Mouse (Mus musculus): Measurements from ENCODE around the gene Shkbp1. TPM values are rescaled to one million over a fixed set of nuclear protein-coding genes. Genes with fewer than 3 reads are reported as not detected.

Shkbp1 gene
- polyA plus RNA-seq, 1 experiment from 2014 or later, result 39.8 TPM

DNA sequence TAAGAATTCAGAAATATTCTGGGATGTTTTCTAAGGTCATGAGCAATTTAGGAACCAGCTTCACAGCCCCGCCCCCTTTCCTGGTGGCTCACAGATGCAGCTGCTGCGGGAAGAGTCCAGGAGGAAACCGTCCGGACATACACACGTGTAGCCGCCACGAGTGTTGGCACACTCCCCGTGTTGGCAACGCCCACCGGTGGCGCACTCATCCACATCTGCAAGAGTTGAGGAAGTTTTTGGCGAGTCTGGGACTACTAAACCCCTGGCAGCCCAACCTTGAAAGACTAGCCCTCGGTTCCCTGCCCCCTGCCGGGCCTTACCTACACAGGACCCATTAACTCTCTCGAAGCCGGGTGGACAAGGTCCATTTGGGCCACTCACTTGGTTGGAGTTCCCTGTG, 27.2 kb downstream of the Shkbp1 start:
- DNase-seq (ENCODE audit: low spot score) (no peak), ATAC-seq (replicated peaks; ENCODE audit: low FRiP score, low TSS enrichment, low read depth) (no peak)
- Histone ChIP-seq H3K4me1 (replicated peaks; ENCODE audit: control insufficient read depth, insufficient read depth, low read length) (peaks cover 18% of the 10 kb centered on the region), H3K27ac (ENCODE audit: low read depth) (no peak overlapping the region; the same call in 1 of the 2 replicates), H3K27me3 (replicated peaks; ENCODE audit: control insufficient read depth, insufficient read depth, low read length) (peaks cover 44% of the 10 kb centered on the region), H3K36me3 (ENCODE audit: control insufficient read depth, insufficient read depth, low read length) (peaks cover 23% of the 10 kb centered on the region; the same call in 1 of the 2 replicates), H3K9ac (ENCODE audit: low read length) (no peak overlapping the region), H3K9me3 (ENCODE audit: control insufficient read depth, low read length) (no peaks in the 10 kb centered on the region), H3K4me2 (ENCODE audit: low read length) (no peak overlapping the region), H3K4me3 (ENCODE audit: low read depth, low read length) (no peak overlapping the region)
- 44% methylated on average over 16 of the region's 16 CpGs for WGBS

DNA sequence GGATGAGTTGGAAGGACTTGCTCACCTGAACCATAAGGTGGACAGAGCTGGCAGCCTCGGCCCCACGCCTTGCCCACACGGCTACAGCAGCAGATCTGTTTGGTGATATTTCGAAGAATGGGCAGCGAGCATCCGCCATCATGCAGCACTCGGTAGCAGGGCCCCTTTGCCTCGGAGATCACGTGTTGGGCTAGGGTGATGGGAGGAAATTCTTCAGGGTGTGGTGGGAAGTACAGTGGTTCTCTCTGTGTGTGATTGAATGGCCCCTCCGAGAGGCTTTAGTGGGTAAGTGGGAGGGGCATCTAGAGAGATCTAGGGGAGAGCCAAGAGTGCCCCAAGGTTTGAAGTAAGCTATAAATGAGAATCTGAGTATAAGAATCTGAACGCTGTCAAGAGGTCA, 27.7 kb downstream of the Shkbp1 start:
- 87% methylated on average over 11 of the region's 11 CpGs for WGBS
- Histone ChIP-seq H3K36me3 (ENCODE audit: control insufficient read depth, insufficient read depth, low read length) (peaks cover 28% of the 10 kb centered on the region; the same call in 1 of the 2 replicates), H3K9me3 (ENCODE audit: control insufficient read depth, low read length) (no peaks in the 10 kb centered on the region), H3K27ac (ENCODE audit: low read depth) (no peak overlapping the region), H3K9ac (ENCODE audit: low read length) (no peak overlapping the region), H3K4me2 (ENCODE audit: low read length) (no peak overlapping the region), H3K27me3 (replicated peaks; ENCODE audit: control insufficient read depth, insufficient read depth, low read length) (peaks cover 42% of the 10 kb centered on the region), H3K4me1 (replicated peaks; ENCODE audit: control insufficient read depth, insufficient read depth, low read length) (peaks cover 16% of the 10 kb centered on the region), H3K4me3 (ENCODE audit: low read depth, low read length) (no peak overlapping the region)
- DNase-seq (ENCODE audit: low spot score) (no peak), ATAC-seq (replicated peaks; ENCODE audit: low FRiP score, low TSS enrichment, low read depth) (no peak)

DNA sequence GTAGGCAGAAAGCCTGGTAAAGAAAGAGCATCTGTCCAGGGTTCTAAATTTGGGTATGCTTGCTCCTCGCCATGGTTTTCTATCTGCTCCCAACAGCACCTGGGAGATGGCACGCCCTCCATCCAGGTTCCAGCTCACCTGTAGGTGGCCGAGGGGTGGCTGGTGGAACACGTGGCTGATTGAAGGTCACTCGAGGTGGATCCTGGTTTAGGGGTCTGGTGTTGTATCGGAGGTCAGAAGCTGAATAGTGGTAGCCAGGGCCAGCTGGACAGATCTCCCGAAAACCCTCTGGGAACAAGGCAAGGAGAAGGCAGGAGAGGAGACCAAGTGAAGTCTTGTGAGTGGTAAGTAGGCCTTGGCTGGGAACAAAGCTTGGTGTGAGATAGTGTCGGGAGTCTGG, 28.3 kb downstream of the Shkbp1 start:
- peaks cover 16% of the 10 kb centered on the region for H3K4me1 ChIP-seq (replicated peaks; ENCODE audit: control insufficient read depth, insufficient read depth, low read length)
- H3K36me3 ChIP-seq (ENCODE audit: control insufficient read depth, insufficient read depth, low read length), result peaks cover 34% of the 10 kb centered on the region
- H3K27me3 ChIP-seq (replicated peaks; ENCODE audit: control insufficient read depth, insufficient read depth, low read length), result peaks cover 42% of the 10 kb centered on the region
- no peak for ATAC-seq (replicated peaks; ENCODE audit: low FRiP score, low TSS enrichment, low read depth)
- H3K4me2 ChIP-seq (ENCODE audit: low read length), result no peak overlapping the region
- no peak for DNase-seq (ENCODE audit: low spot score)
- H3K27ac ChIP-seq (ENCODE audit: low read depth), result no peak overlapping the region
- H3K9ac ChIP-seq (ENCODE audit: low read length), result no peak overlapping the region
- 92% methylated on average over 8 of the region's 8 CpGs for WGBS
- H3K4me3 ChIP-seq (ENCODE audit: low read depth, low read length), result no peak overlapping the region
- H3K9me3 ChIP-seq (ENCODE audit: control insufficient read depth, low read length), result no peaks in the 10 kb centered on the region

DNA sequence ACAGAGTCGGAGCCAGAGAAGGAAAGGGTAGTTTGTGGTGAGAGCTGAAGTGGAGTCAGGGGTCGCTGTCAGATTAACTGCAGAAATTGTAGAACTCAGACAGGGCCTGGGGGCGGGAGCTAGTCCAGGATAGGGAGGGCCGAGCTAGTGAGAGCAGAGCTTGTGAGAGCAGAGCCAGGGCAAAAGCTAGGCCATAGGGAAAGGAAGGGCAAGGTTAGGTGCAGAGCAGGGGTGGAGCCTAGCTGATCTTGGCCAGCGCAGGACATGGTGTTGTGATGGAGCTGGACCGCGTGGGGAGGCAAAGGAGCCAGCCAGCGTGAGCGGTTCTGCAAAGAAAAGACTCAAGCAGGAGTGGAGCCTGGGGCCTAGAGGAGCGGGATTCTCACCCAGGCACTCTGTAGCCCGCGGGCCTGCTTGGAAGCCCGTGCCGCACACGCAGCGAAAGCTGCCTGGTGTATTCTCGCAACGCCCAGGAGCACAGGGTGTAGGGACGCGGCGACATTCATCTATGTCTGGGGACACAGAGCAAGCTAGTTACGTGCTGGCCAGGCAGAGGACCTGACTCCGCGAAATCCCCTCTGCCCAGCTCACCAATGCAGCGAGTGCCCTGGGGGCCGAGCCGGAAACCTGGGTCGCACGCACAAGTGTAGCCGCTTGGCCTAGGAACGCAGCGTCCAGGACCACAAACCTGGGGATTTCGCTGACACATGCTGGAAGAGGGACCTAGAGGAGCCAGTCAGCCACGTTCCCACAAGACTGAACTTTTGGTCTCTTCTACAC, 29.5 kb downstream of the Shkbp1 start:
- WGBS, result 47% methylated on average over 34 of the region's 34 CpGs
- peak overlapping the region; percentile 3 for H3K4me3 ChIP-seq (ENCODE audit: low read depth, low read length)

DNA sequence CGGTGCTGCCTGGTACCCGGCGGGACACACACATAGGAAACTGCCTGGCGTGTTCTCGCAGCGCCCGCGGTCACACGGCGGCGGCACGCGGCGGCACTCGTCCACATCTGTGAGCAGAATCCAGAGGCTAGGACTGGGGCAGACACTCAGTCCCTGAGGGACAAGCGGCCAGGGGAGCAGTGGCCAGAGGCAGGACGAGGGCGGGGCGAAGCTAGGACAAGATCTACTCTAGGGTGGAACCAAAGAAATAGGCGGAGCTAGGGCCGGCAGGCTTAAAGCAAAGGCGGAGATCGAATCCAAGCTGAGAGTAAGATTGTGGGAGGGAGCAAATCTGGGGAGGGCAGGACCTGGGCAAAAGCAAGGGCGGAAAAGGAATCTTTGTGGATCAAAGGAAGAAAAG, 30.1 kb downstream of the Shkbp1 start:
- peaks cover 9% of the 10 kb centered on the region for H3K4me1 ChIP-seq (replicated peaks; ENCODE audit: control insufficient read depth, insufficient read depth, low read length)
- no peak overlapping the region for H3K27ac ChIP-seq (ENCODE audit: low read depth)
- no peak for DNase-seq (ENCODE audit: low spot score)
- peaks cover 50% of the 10 kb centered on the region for H3K36me3 ChIP-seq (ENCODE audit: control insufficient read depth, insufficient read depth, low read length)
- WGBS, result 12% methylated on average over 24 of the region's 24 CpGs
- ATAC-seq (replicated peaks; ENCODE audit: low FRiP score, low TSS enrichment, low read depth), result no peak
- no peaks in the 10 kb centered on the region for H3K9me3 ChIP-seq (ENCODE audit: control insufficient read depth, low read length)
- H3K9ac ChIP-seq (ENCODE audit: low read length), result no peak overlapping the region
- H3K4me3 ChIP-seq (ENCODE audit: low read depth, low read length), result peak overlapping the region; percentile 3
- peak overlapping the region; percentile 14 for H3K4me2 ChIP-seq (ENCODE audit: low read length)
- peaks cover 42% of the 10 kb centered on the region for H3K27me3 ChIP-seq (replicated peaks; ENCODE audit: control insufficient read depth, insufficient read depth, low read length)

More for the DNA sequence above, 29.5 kb downstream of the Shkbp1 start:
- peak overlapping the region; percentile 14 for H3K4me2 ChIP-seq (ENCODE audit: low read length)
- no peak for DNase-seq (ENCODE audit: low spot score)
- ATAC-seq (replicated peaks; ENCODE audit: low FRiP score, low TSS enrichment, low read depth), result no peak
- H3K27me3 ChIP-seq (replicated peaks; ENCODE audit: control insufficient read depth, insufficient read depth, low read length), result peaks cover 42% of the 10 kb centered on the region
- peaks cover 9% of the 10 kb centered on the region for H3K4me1 ChIP-seq (replicated peaks; ENCODE audit: control insufficient read depth, insufficient read depth, low read length)
- no peaks in the 10 kb centered on the region for H3K9me3 ChIP-seq (ENCODE audit: control insufficient read depth, low read length)
- no peak overlapping the region for H3K27ac ChIP-seq (ENCODE audit: low read depth)
- H3K9ac ChIP-seq (ENCODE audit: low read length), result no peak overlapping the region
- peaks cover 46% of the 10 kb centered on the region for H3K36me3 ChIP-seq (ENCODE audit: control insufficient read depth, insufficient read depth, low read length)

GRCm38 (mm10) chr7:27324928-27325327, 30.9 kb downstream of the Shkbp1 start:
- Histone ChIP-seq H3K27ac (ENCODE audit: low read depth) (no peak overlapping the region), H3K9ac (ENCODE audit: low read length) (no peak overlapping the region), H3K4me2 (ENCODE audit: low read length) (no peak overlapping the region), H3K27me3 (replicated peaks; ENCODE audit: control insufficient read depth, insufficient read depth, low read length) (peaks cover 35% of the 10 kb centered on the region), H3K4me3 (ENCODE audit: low read depth, low read length) (no peak overlapping the region), H3K9me3 (ENCODE audit: control insufficient read depth, low read length) (no peaks in the 10 kb centered on the region), H3K36me3 (ENCODE audit: control insufficient read depth, insufficient read depth, low read length) (peaks cover 50% of the 10 kb centered on the region), H3K4me1 (replicated peaks; ENCODE audit: control insufficient read depth, insufficient read depth, low read length) (peaks cover 9% of the 10 kb centered on the region; the same call in 1 of the 2 replicates)
- 51% methylated on average over 20 of the region's 20 CpGs for WGBS
- ATAC-seq (replicated peaks; ENCODE audit: low FRiP score, low TSS enrichment, low read depth) (no peak), DNase-seq (ENCODE audit: low spot score) (no peak)

GRCm38 (mm10) chr7:27324161-27324560, 31.7 kb downstream of the Shkbp1 start:
- H3K4me2 ChIP-seq (ENCODE audit: low read length), result no peak overlapping the region
- no peak overlapping the region for H3K27ac ChIP-seq (ENCODE audit: low read depth)
- H3K36me3 ChIP-seq (ENCODE audit: control insufficient read depth, insufficient read depth, low read length), result peaks cover 55% of the 10 kb centered on the region
- H3K9ac ChIP-seq (ENCODE audit: low read length), result no peak overlapping the region
- ATAC-seq (replicated peaks; ENCODE audit: low FRiP score, low TSS enrichment, low read depth) (no peak), DNase-seq (ENCODE audit: low spot score) (no peak)
- peaks cover 5% of the 10 kb centered on the region; the same call in 1 of the 2 replicates for H3K4me1 ChIP-seq (replicated peaks; ENCODE audit: control insufficient read depth, insufficient read depth, low read length)
- H3K27me3 ChIP-seq (replicated peaks; ENCODE audit: control insufficient read depth, insufficient read depth, low read length), result peaks cover 31% of the 10 kb centered on the region
- no peaks in the 10 kb centered on the region for H3K9me3 ChIP-seq (ENCODE audit: control insufficient read depth, low read length)
- no peak overlapping the region for H3K4me3 ChIP-seq (ENCODE audit: low read depth, low read length)
- WGBS, result 96% methylated on average over 11 of the region's 11 CpGs

DNA sequence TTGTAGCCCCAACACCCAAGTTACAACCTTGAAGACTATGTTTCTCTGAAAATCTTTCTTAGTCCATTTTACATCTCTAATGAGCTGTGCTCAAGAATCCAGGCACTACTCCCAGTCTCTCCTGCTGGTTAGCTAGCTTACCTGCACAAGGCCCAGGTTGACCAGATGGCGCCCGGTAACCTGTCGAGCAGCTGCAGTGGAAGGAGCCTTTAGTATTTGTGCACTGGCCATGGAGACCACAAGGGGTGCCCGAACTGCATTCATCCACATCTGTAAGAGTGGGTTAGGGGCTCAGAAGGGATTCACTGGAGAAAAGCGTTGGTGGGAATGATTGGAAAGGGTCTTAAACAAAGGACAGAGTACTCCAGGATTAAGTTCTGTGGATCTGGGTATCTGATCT, 32.8 kb downstream of the Shkbp1 start:
- no peak overlapping the region for H3K4me2 ChIP-seq (ENCODE audit: low read length)
- no peak overlapping the region for H3K4me3 ChIP-seq (ENCODE audit: low read depth, low read length)
- 92% methylated on average over 5 of the region's 5 CpGs for WGBS
- no peak for DNase-seq (ENCODE audit: low spot score)
- H3K27me3 ChIP-seq (replicated peaks; ENCODE audit: control insufficient read depth, insufficient read depth, low read length), result peaks cover 23% of the 10 kb centered on the region
- no peaks in the 10 kb centered on the region for H3K9me3 ChIP-seq (ENCODE audit: control insufficient read depth, low read length)
- 0 out of 2 replicates have a peak, but pooled peaks cover 5% of the 10 kb centered on the region for H3K4me1 ChIP-seq (replicated peaks; ENCODE audit: control insufficient read depth, insufficient read depth, low read length)
- H3K27ac ChIP-seq (ENCODE audit: low read depth), result no peak overlapping the region
- H3K9ac ChIP-seq (ENCODE audit: low read length), result no peak overlapping the region
- H3K36me3 ChIP-seq (ENCODE audit: control insufficient read depth, insufficient read depth, low read length), result peaks cover 64% of the 10 kb centered on the region
- no peak for ATAC-seq (replicated peaks; ENCODE audit: low FRiP score, low TSS enrichment, low read depth)

DNA sequence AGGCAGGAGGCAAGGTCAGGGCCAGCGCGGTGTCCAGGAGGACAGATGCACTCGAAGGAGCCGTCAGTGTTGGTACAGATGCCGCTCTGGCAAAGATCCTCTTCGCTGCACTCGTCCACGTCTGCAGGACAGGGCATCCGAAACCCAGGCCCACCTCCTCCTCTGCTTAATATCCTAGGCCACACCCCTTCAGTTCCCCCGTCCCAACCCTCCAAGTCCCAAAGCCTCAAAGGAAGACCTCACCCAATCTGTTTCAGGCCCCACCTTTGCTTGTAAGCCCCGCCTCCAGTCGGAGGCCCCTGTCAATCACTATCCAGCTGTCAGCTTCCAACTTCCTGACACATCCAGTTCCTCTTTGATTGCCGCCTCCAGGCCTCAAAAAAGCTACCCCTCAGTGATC, 33.5 kb downstream of the Shkbp1 start:
- no peak for ATAC-seq (replicated peaks; ENCODE audit: low FRiP score, low TSS enrichment, low read depth)

More for the DNA sequence above, 33.5 kb downstream of the Shkbp1 start:
- Histone ChIP-seq H3K4me1 (replicated peaks; ENCODE audit: control insufficient read depth, insufficient read depth, low read length) (0 out of 2 replicates have a peak, but pooled peaks cover 5% of the 10 kb centered on the region), H3K4me2 (ENCODE audit: low read length) (no peak overlapping the region), H3K27ac (ENCODE audit: low read depth) (no peak overlapping the region), H3K9me3 (ENCODE audit: control insufficient read depth, low read length) (no peaks in the 10 kb centered on the region), H3K9ac (ENCODE audit: low read length) (no peak overlapping the region), H3K4me3 (ENCODE audit: low read depth, low read length) (no peak overlapping the region), H3K36me3 (ENCODE audit: control insufficient read depth, insufficient read depth, low read length) (peaks cover 63% of the 10 kb centered on the region), H3K27me3 (replicated peaks; ENCODE audit: control insufficient read depth, insufficient read depth, low read length) (peaks cover 17% of the 10 kb centered on the region)
- DNase-seq (ENCODE audit: low spot score), result no peak
- 25% methylated on average over 13 of the region's 13 CpGs for WGBS

Measured in intestine, embryonic 14.5 days (tissue).